Mouse (Mus musculus): Measurements from ENCODE around the gene Pcdh8.

DNA sequence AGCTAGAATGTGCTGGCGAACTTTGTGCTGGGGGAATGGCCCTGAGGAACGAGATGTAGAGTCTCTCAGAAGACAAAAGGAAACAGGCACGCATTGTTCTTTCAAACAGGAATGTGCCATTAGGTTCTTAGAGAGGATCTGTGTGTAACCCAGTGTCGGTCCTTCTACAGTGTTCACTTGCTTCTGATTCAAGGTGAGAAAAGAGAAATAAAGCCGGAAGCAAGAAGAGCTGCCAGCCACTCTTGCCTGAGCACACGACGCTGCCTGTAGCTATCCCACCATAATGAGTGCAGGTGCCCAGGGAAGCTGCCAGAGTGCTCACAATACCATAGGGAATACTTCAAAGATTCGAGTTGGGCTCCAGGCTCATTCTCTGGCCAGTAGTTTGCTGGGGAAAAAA, 43.6 kb upstream of the Pcdh8 start:
- TF ChIP-seq POLR2A (IDR thresholded peaks at IDR 0.05; ENCODE audit: insufficient read depth, low read depth, low read length) (no peak), CTCF (IDR thresholded peaks at IDR 0.05) (no peak), EP300 (IDR thresholded peaks at IDR 0.05; ENCODE audit: insufficient read depth, low read depth, low read length) (no peak)

Data from heart, adult 2 months (tissue).